Mouse (Mus musculus) heart, adult 2 months (tissue): ENCODE data around the gene Sfxn4.

Experiments used
- CTCF ChIP-seq: fragments of 200-600 bp; IDR thresholded peaks from 2 replicates; pipeline ENCODE4 v1.8.1; 2022; ENCODE audit warnings: antibody characterized with exemption, mild to moderate bottlenecking, moderate library complexity
- POLR2A ChIP-seq: fragments of 200-500 bp; IDR thresholded peaks from 2 replicates; pipeline ENCODE4 v1.6.1; 2011; ENCODE audit warnings: mild to moderate bottlenecking, low read depth, low read length, control low read depth; ENCODE audit not compliant: insufficient read depth

GRCm38 (mm10) chr19:60837747-60838146 lies 23.5 kb downstream of the Sfxn4 start:
- peak; percentile 80 for TF ChIP-seq CTCF
- no peak for TF ChIP-seq POLR2A
